Mouse (Mus musculus) forebrain, embryonic 10.5 days (tissue): ENCODE results near the gene Rtn4rl1. TPM values are rescaled to one million over a fixed set of nuclear protein-coding genes. Genes with fewer than 3 reads are reported as not detected.

ENCODE experiments used
- DNase-seq: peaks from one replicate; pipeline ENCODE4 v3.0.0-alpha.2; 2017; ENCODE audit warnings: low spot score; ENCODE audit errors: extremely low spot score
- H3K27ac ChIP-seq: fragments of 300-500 bp; sonication (generic); 2 replicates; pipeline ENCODE4 v1.5.1; 2016; ENCODE audit warnings: mild to moderate bottlenecking
- H3K27me3 ChIP-seq: fragments of 300-500 bp; sonication (generic); 2 replicates; pipeline ENCODE4 v1.6.1; 2016; ENCODE audit warnings: mild to moderate bottlenecking; ENCODE audit not compliant: poor library complexity, severe bottlenecking
- H3K36me3 ChIP-seq: fragments of 300-500 bp; sonication (generic); replicated peaks from 2 replicates; pipeline ENCODE4 v1.6.1; 2016; ENCODE audit warnings: mild to moderate bottlenecking, moderate library complexity
- H3K4me1 ChIP-seq: fragments of 300-500 bp; sonication (generic); 2 replicates; pipeline ENCODE4 v1.6.1; 2016
- H3K4me3 ChIP-seq: fragments of 300-500 bp; sonication (generic); 2 replicates; pipeline ENCODE4 v1.5.1; 2016; ENCODE audit warnings: mild to moderate bottlenecking, moderate library complexity
- H3K9me3 ChIP-seq: fragments of 300-500 bp; sonication (generic); 2 replicates; pipeline ENCODE4 v1.6.1; 2016; ENCODE audit warnings: mild to moderate bottlenecking, moderate library complexity
- WGBS: fragments of 180-500 bp; shearing (Covaris S2); methylation state at CpG from one replicate; pipeline ENCODE4 v1.1.7; 2016; 5-methylcytosine and 5-hydroxymethylcytosine counted together
- polyA plus RNA-seq: library from polyadenylated mRNA; unstranded; fragments of >200 nt; fragmentation: Nextera tagmentation; extraction: Ambion mirVana; gene quantifications from 2 replicates; pipeline ENCODE4 v1.2.1, GENCODE M21; 2016

The Rtn4rl1 gene
- polyA plus RNA-seq, 1 experiment from 2014 or later, result 1.1 TPM

- Histone ChIP-seq H3K4me3 (no peak overlapping the region), H3K9me3 (no peaks in the 10 kb centered on the region), H3K27me3 (peaks cover 61% of the 10 kb centered on the region), H3K27ac (no peak overlapping the region), H3K4me1 (peaks cover 33% of the 10 kb centered on the region), H3K36me3 (no peaks in the 10 kb centered on the region)
- no peak for DNase-seq
- WGBS, result 11% methylated on average over 16 of the region's 16 CpGs
These were observed 41.2 kb downstream of the Rtn4rl1 start for GRCm38 (mm10) chr11:75234745-75235144.

GRCm38 (mm10) chr11:75240158-75240934, 46.8 kb downstream of the Rtn4rl1 start:
- no peaks in the 10 kb centered on the region for H3K36me3 ChIP-seq
- DNase-seq, result no peak
- peaks cover 29% of the 10 kb centered on the region for H3K27me3 ChIP-seq
- no peaks in the 10 kb centered on the region for H3K9me3 ChIP-seq
- WGBS, result 87% methylated on average over 13 of the region's 13 CpGs
- no peak overlapping the region for H3K4me3 ChIP-seq
- H3K27ac ChIP-seq, result no peak overlapping the region
- H3K4me1 ChIP-seq, result peaks cover 25% of the 10 kb centered on the region

- Histone ChIP-seq H3K27ac (no peak overlapping the region), H3K27me3 (peaks cover 7% of the 10 kb centered on the region), H3K4me3 (no peak overlapping the region), H3K4me1 (peaks cover 28% of the 10 kb centered on the region), H3K9me3 (no peaks in the 10 kb centered on the region), H3K36me3 (no peaks in the 10 kb centered on the region)
- DNase-seq, result no peak
- WGBS, result 88% methylated on average over 9 of the region's 9 CpGs
These were observed 49.2 kb downstream of the Rtn4rl1 start for GRCm38 (mm10) chr11:75242710-75243255.

GRCm38 (mm10) chr11:75244368-75245275, 51.0 kb downstream of the Rtn4rl1 start:
- no peaks in the 10 kb centered on the region for H3K9me3 ChIP-seq
- H3K27ac ChIP-seq, result 0 out of 2 replicates have a peak overlapping the region, but pooled peaks have one; percentile 15
- no peak for DNase-seq
- peaks cover 40% of the 10 kb centered on the region for H3K4me1 ChIP-seq
- H3K4me3 ChIP-seq, result no peak overlapping the region
- 88% methylated on average over 11 of the region's 11 CpGs for WGBS
- H3K27me3 ChIP-seq, result peaks cover 7% of the 10 kb centered on the region
- H3K36me3 ChIP-seq, result no peaks in the 10 kb centered on the region

- WGBS, result 68% methylated on average over 16 of the region's 16 CpGs
- peaks cover 40% of the 10 kb centered on the region for H3K4me1 ChIP-seq
- no peak overlapping the region for H3K4me3 ChIP-seq
- H3K36me3 ChIP-seq, result no peaks in the 10 kb centered on the region
- no peaks in the 10 kb centered on the region for H3K9me3 ChIP-seq
- H3K27ac ChIP-seq, result peak overlapping the region; percentile 15; the same call in 1 of the 2 replicates
- H3K27me3 ChIP-seq, result peaks cover 7% of the 10 kb centered on the region
- DNase-seq, result no peak
These were observed 52.1 kb downstream of the Rtn4rl1 start for GRCm38 (mm10) chr11:75245372-75246330.

GRCm38 (mm10) chr11:75246589-75246988, 53.0 kb downstream of the Rtn4rl1 start:
- H3K27ac ChIP-seq, result no peak overlapping the region
- DNase-seq, result no peak
- no peaks in the 10 kb centered on the region for H3K9me3 ChIP-seq
- H3K4me3 ChIP-seq, result no peak overlapping the region
- WGBS, result 91% methylated on average over 8 of the region's 8 CpGs
- peaks cover 47% of the 10 kb centered on the region for H3K4me1 ChIP-seq
- H3K27me3 ChIP-seq, result peaks cover 7% of the 10 kb centered on the region
- no peaks in the 10 kb centered on the region for H3K36me3 ChIP-seq

GRCm38 (mm10) chr11:75247137-75247730, 53.7 kb downstream of the Rtn4rl1 start:
- Histone ChIP-seq H3K4me3 (no peak overlapping the region), H3K36me3 (no peaks in the 10 kb centered on the region), H3K27ac (no peak overlapping the region), H3K9me3 (no peaks in the 10 kb centered on the region), H3K4me1 (peaks cover 53% of the 10 kb centered on the region), H3K27me3 (peaks cover 7% of the 10 kb centered on the region)
- no peak for DNase-seq
- 93% methylated on average over 10 of the region's 10 CpGs for WGBS

- Histone ChIP-seq H3K36me3 (no peaks in the 10 kb centered on the region), H3K4me3 (no peak overlapping the region), H3K27me3 (peaks cover 2% of the 10 kb centered on the region; the same call in 1 of the 2 replicates), H3K4me1 (peaks cover 49% of the 10 kb centered on the region), H3K9me3 (no peaks in the 10 kb centered on the region), H3K27ac (no peak overlapping the region)
- WGBS, result 91% methylated on average over 9 of the region's 9 CpGs
- DNase-seq, result no peak
These were observed 56.0 kb downstream of the Rtn4rl1 start for GRCm38 (mm10) chr11:75249588-75249987.

- WGBS, result 81% methylated on average over 4 of the region's 4 CpGs
- peaks cover 35% of the 10 kb centered on the region for H3K4me1 ChIP-seq
These were observed 57.5 kb downstream of the Rtn4rl1 start for GRCm38 (mm10) chr11:75251006-75251512.

GRCm38 (mm10) chr11:75251557-75252070, 58.0 kb downstream of the Rtn4rl1 start:
- 53% methylated on average over 7 of the region's 7 CpGs for WGBS

More at GRCm38 (mm10) chr11:75251006-75251512, 57.5 kb downstream of the Rtn4rl1 start:
- Histone ChIP-seq H3K27ac (no peak overlapping the region), H3K36me3 (no peaks in the 10 kb centered on the region), H3K27me3 (no peaks in the 10 kb centered on the region), H3K4me3 (no peak overlapping the region), H3K9me3 (no peaks in the 10 kb centered on the region)
- no peak for DNase-seq

GRCm38 (mm10) chr11:75254252-75254912, 60.8 kb downstream of the Rtn4rl1 start:
- peaks cover 18% of the 10 kb centered on the region for H3K4me1 ChIP-seq
- 78% methylated on average over 13 of the region's 13 CpGs for WGBS
- H3K36me3 ChIP-seq, result no peaks in the 10 kb centered on the region
- no peak overlapping the region for H3K4me3 ChIP-seq
- no peaks in the 10 kb centered on the region for H3K9me3 ChIP-seq
- peaks cover 6% of the 10 kb centered on the region; the same call in 1 of the 2 replicates for H3K27me3 ChIP-seq
- H3K27ac ChIP-seq, result no peak overlapping the region
- no peak for DNase-seq

More at GRCm38 (mm10) chr11:75251557-75252070, 58.0 kb downstream of the Rtn4rl1 start:
- no peak for DNase-seq
- no peaks in the 10 kb centered on the region for H3K9me3 ChIP-seq
- H3K36me3 ChIP-seq, result no peaks in the 10 kb centered on the region
- H3K27ac ChIP-seq, result 0 out of 2 replicates have a peak overlapping the region, but pooled peaks have one; percentile 4
- H3K4me1 ChIP-seq, result peaks cover 33% of the 10 kb centered on the region
- no peak overlapping the region for H3K4me3 ChIP-seq
- peaks cover 3% of the 10 kb centered on the region; the same call in 1 of the 2 replicates for H3K27me3 ChIP-seq
